In genomic region chr16:95825723-95826122, GRCm38 (mm10) we compare ENCODE assay signal across 9 mouse cellular contexts.
DNase-seq lines count a peak whose midpoint lies in the region; ATAC-seq lines count a peak whose summit lies in the region.
"Had no signal": no experiment of that assay in that cellular context is flagged by ENCODE, and none has a peak within 500 bp of the region (broad histone marks: within the 10 kb centered on the region; RNA-seq: fewer than 3 reads in every experiment).

No protein-coding gene starts in this region.

- no peak overlapping the region for H3K4me3 ChIP-seq in forebrain, embryonic 15.5 days
- H3K4me3 ChIP-seq in forebrain, embryonic 12.5 days (replicated peaks) = no peak overlapping the region
- no peak overlapping the region for H3K4me3 ChIP-seq in lung, embryonic 16.5 days (ENCODE audit: low read length)
- no peak overlapping the region for H3K4me3 ChIP-seq in embryonic facial prominence, embryonic 13.5 days
- H3K4me3 ChIP-seq: hindbrain, embryonic 15.5 days had no signal

- peaks cover 6% of the 10 kb centered on the region for H3K4me1 ChIP-seq in forebrain, embryonic 15.5 days
- peaks cover 8% of the 10 kb centered on the region for H3K4me1 ChIP-seq in forebrain, embryonic 12.5 days
- H3K4me1 ChIP-seq in lung, embryonic 16.5 days (replicated peaks; ENCODE audit: control insufficient read depth, insufficient read depth, low read length) = peaks cover 27% of the 10 kb centered on the region
- H3K4me1 ChIP-seq in embryonic facial prominence, embryonic 13.5 days = peaks cover 31% of the 10 kb centered on the region

- 0 out of 2 replicates have a peak, but pooled peaks have one; percentile 64 for ATAC-seq in forebrain, embryonic 15.5 days (replicated peaks)
- no peak for ATAC-seq in forebrain, embryonic 12.5 days (ENCODE audit: low FRiP score)
- ATAC-seq in lung, embryonic 16.5 days (ENCODE audit: low read depth) = peak; percentile 37; the same call in 1 of the 2 replicates
- ATAC-seq in embryonic facial prominence, embryonic 13.5 days (ENCODE audit: insufficient number of reproducible peaks, insufficient read depth, low FRiP score, low TSS enrichment, low read depth) = no peak
- ATAC-seq in megakaryocyte-erythroid progenitor cell, adult 5-6 weeks (replicated peaks; ENCODE audit: low FRiP score, low TSS enrichment, poor library complexity, severe bottlenecking) = peak; percentile 76

- DNase-seq in lung, postnatal 25 days (ENCODE audit: low spot score) = no peak
- DNase-seq in retina, postnatal 1 day = no peak
- DNase-seq in adrenal gland, postnatal 10 days = no peak

- 48% methylated on average over 5 of the region's 5 CpGs for WGBS in forebrain, embryonic 15.5 days
- 60% methylated on average over 5 of the region's 5 CpGs for WGBS in forebrain, embryonic 12.5 days
- WGBS in lung, embryonic 16.5 days = 16% methylated on average over 5 of the region's 5 CpGs
- WGBS in embryonic facial prominence, embryonic 13.5 days = 48% methylated on average over 5 of the region's 5 CpGs

- no peaks in the 10 kb centered on the region for H3K9me3 ChIP-seq in forebrain, embryonic 15.5 days
- no peaks in the 10 kb centered on the region for H3K9me3 ChIP-seq in forebrain, embryonic 12.5 days
- no peaks in the 10 kb centered on the region for H3K9me3 ChIP-seq in lung, embryonic 16.5 days (ENCODE audit: control insufficient read depth, low read length)
- H3K9me3 ChIP-seq in embryonic facial prominence, embryonic 13.5 days = no peaks in the 10 kb centered on the region
- H3K9me3 ChIP-seq: hindbrain, embryonic 15.5 days had no signal

- no peaks in the 10 kb centered on the region for H3K27me3 ChIP-seq in forebrain, embryonic 15.5 days
- H3K27me3 ChIP-seq in forebrain, embryonic 12.5 days = 0 out of 2 replicates have a peak, but pooled peaks cover 3% of the 10 kb centered on the region
- H3K27me3 ChIP-seq in lung, embryonic 16.5 days (ENCODE audit: control insufficient read depth, insufficient read depth, low read depth, low read length) = no peaks in the 10 kb centered on the region
- no peaks in the 10 kb centered on the region for H3K27me3 ChIP-seq in embryonic facial prominence, embryonic 13.5 days
- H3K27me3 ChIP-seq: hindbrain, embryonic 15.5 days had no signal

- no peak overlapping the region for H3K27ac ChIP-seq in forebrain, embryonic 15.5 days (replicated peaks)
- H3K27ac ChIP-seq in forebrain, embryonic 12.5 days = no peak overlapping the region
- peak overlapping the region; percentile 92 for H3K27ac ChIP-seq in lung, embryonic 16.5 days (ENCODE audit: low read length)
- H3K27ac ChIP-seq in embryonic facial prominence, embryonic 13.5 days = peak overlapping the region; percentile 52; the same call in 1 of the 2 replicates
- H3K27ac ChIP-seq: hindbrain, embryonic 15.5 days had no signal

- H3K9ac ChIP-seq in forebrain, embryonic 15.5 days (replicated peaks) = no peak overlapping the region
- no peak overlapping the region for H3K9ac ChIP-seq in forebrain, embryonic 12.5 days
- no peak overlapping the region for H3K9ac ChIP-seq in lung, embryonic 16.5 days (ENCODE audit: low read length)
- no peak overlapping the region for H3K9ac ChIP-seq in embryonic facial prominence, embryonic 13.5 days
- H3K9ac ChIP-seq: hindbrain, embryonic 15.5 days had no signal

- no peak overlapping the region for H3K4me2 ChIP-seq in forebrain, embryonic 15.5 days (replicated peaks)
- H3K4me2 ChIP-seq in forebrain, embryonic 12.5 days = no peak overlapping the region
- no peak overlapping the region for H3K4me2 ChIP-seq in lung, embryonic 16.5 days (ENCODE audit: low read depth, low read length)
- H3K4me2 ChIP-seq in embryonic facial prominence, embryonic 13.5 days = no peak overlapping the region
- H3K4me2 ChIP-seq: hindbrain, embryonic 15.5 days had no signal

- H3K36me3 ChIP-seq in forebrain, embryonic 15.5 days = no peaks in the 10 kb centered on the region
- no peaks in the 10 kb centered on the region for H3K36me3 ChIP-seq in forebrain, embryonic 12.5 days (replicated peaks)
- H3K36me3 ChIP-seq in lung, embryonic 16.5 days (ENCODE audit: control insufficient read depth, insufficient read depth, low read length) = no peaks in the 10 kb centered on the region
- no peaks in the 10 kb centered on the region for H3K36me3 ChIP-seq in embryonic facial prominence, embryonic 13.5 days
- H3K36me3 ChIP-seq: hindbrain, embryonic 15.5 days had no signal

Comparison
In these comparisons a context has a peak if more than half of its experiments do, and no peak if none do; other contexts are left out.
1. ATAC-seq: peak in forebrain, embryonic 15.5 days (single experiment), lung, embryonic 16.5 days (single experiment) and megakaryocyte-erythroid progenitor cell, adult 5-6 weeks (single experiment); none in forebrain, embryonic 12.5 days (single experiment) and embryonic facial prominence, embryonic 13.5 days (single experiment).
2. H3K27ac ChIP-seq: peak in lung, embryonic 16.5 days (single experiment) and embryonic facial prominence, embryonic 13.5 days (single experiment); none in forebrain, embryonic 15.5 days (single experiment) and forebrain, embryonic 12.5 days (single experiment).